Mouse (Mus musculus): ENCODE results near the gene Tdpoz3.
"Not testable (repeated sequence)": the region's sequence is repeated elsewhere in the genome, so short reads cannot be mapped to it uniquely, and the experiment has no call there.

GRCm38 (mm10) chr3:93796098-93796497 lies 29.7 kb upstream of the Tdpoz3 start, which contains the start of gene Tdpoz4:
- not testable (repeated sequence) for TF ChIP-seq CTCF (IDR thresholded peaks at IDR 0.05; ENCODE audit: borderline replicate concordance, insufficient read depth, low read depth, low read length); POLR2A (IDR thresholded peaks at IDR 0.05; ENCODE audit: borderline replicate concordance, insufficient read depth, low read length)
